Mouse (Mus musculus) lung, embryonic 16.5 days (tissue): ENCODE results near the gene Zdhhc17. TPM values are rescaled to one million over a fixed set of nuclear protein-coding genes. Genes with fewer than 3 reads are reported as not detected.

ENCODE experiments used
- ATAC-seq: fragments of 200-750 bp; cut with Nextera tagmentation; 2 replicates; pipeline ENCODE4 v1.8.0; 2017; ENCODE audit warnings: low read depth, mild to moderate bottlenecking, moderate library complexity
- H3K27ac ChIP-seq: fragments of 300-500 bp; sonication (generic); 2 replicates; pipeline ENCODE4 v1.5.1; 2014; ENCODE audit warnings: mild to moderate bottlenecking, control low read depth, low read length
- H3K27me3 ChIP-seq: fragments of 300-500 bp; sonication (generic); 2 replicates; pipeline ENCODE4 v1.6.1; 2014; ENCODE audit warnings: low read depth, low read length, mixed read lengths; ENCODE audit not compliant: control insufficient read depth, insufficient read depth
- H3K36me3 ChIP-seq: fragments of 300-500 bp; sonication (generic); 2 replicates; pipeline ENCODE4 v1.6.1; 2014; ENCODE audit warnings: low read length; ENCODE audit not compliant: control insufficient read depth, insufficient read depth
- H3K4me1 ChIP-seq: fragments of 300-500 bp; sonication (generic); replicated peaks from 2 replicates; pipeline ENCODE4 v1.6.1; 2014; ENCODE audit warnings: low read length, mixed read lengths; ENCODE audit not compliant: control insufficient read depth, insufficient read depth
- H3K4me2 ChIP-seq: fragments of 300-500 bp; sonication (generic); 2 replicates; pipeline ENCODE4 v1.6.1; 2014; ENCODE audit warnings: low read depth, low read length, control low read depth
- H3K4me3 ChIP-seq: fragments of 300-500 bp; sonication (generic); 2 replicates; pipeline ENCODE4 v1.5.1; 2014; ENCODE audit warnings: mild to moderate bottlenecking, low read length, control low read depth
- H3K9ac ChIP-seq: fragments of 300-500 bp; sonication (generic); 2 replicates; pipeline ENCODE4 v1.6.1; 2014; ENCODE audit warnings: low read length, control low read depth
- H3K9me3 ChIP-seq: fragments of 300-500 bp; sonication (generic); 2 replicates; pipeline ENCODE4 v1.6.1; 2016; ENCODE audit warnings: low read length; ENCODE audit not compliant: control insufficient read depth
- WGBS: fragments of 180-500 bp; shearing (Covaris S2); extraction: QIAGEN DNeasy Blood & Tissue Kit; methylation state at CpG from one replicate; pipeline ENCODE4 v1.1.7; 2014; 5-methylcytosine and 5-hydroxymethylcytosine counted together
- polyA plus RNA-seq: library from polyadenylated mRNA; unstranded; fragments of >200 nt; fragmentation: Nextera tagmentation; extraction: Ambion mirVana; gene quantifications from 2 replicates; pipeline ENCODE4 v1.2.1, GENCODE M21; 2015

The Zdhhc17 gene
- polyA plus RNA-seq, 1 experiment from 2014 or later, result 22.6 TPM

DNA sequence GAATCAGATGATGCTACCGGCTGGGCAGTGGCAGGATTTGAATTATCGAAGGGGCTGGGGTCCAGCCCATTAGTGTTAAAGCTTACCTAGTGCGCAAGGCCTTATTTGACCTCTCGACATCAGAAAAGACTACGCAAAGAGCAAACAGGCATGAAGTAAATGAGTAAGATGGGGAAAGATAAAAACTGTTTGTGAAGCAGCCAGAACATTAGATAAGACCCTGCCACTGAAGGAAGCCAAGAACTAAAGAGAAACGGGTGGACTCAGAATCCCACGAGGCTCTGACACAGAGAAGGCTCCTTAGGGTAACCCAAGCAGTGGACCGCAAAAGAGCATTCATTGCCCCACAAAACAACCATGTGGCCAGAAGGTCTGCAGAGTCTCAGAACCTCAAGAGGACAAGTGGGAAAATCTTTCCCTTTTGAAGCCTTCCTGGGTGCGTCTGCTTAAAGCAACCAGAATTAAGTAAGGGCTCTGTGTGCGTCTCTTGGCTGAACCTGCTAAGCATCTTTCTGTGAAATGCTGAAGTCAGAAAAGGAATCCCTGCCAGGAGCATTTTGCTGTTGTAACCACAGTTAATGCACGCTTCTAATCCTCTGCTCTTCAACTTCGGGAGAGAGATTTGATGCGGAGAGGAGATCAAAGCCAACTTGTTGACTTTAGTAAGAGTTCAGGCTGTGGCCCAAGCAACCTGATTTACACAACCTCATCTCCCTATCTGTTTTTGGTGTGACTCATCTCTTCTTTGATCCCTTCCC lies 110.0 kb downstream of the Zdhhc17 start:
- Histone ChIP-seq H3K9ac (no peak overlapping the region), H3K36me3 (no peaks in the 10 kb centered on the region), H3K4me2 (no peak overlapping the region), H3K4me1 (peaks cover 3% of the 10 kb centered on the region; the same call in 1 of the 2 replicates), H3K9me3 (no peaks in the 10 kb centered on the region), H3K27ac (no peak overlapping the region), H3K4me3 (no peak overlapping the region), H3K27me3 (no peaks in the 10 kb centered on the region)
- 31% methylated on average over 13 of the region's 13 CpGs for WGBS
- no peak for ATAC-seq

Other genes starting within 250 kb of the Zdhhc17 start
- gene Csrp2, start 90.4 kb downstream of the Zdhhc17 start, polyA plus RNA-seq, result 196 and 197 TPM in 2 replicates
- 8.1 and 8.9 TPM in 2 replicates for gene Osbpl8, start 154.6 kb upstream of the Zdhhc17 start, polyA plus RNA-seq